Mouse (Mus musculus) megakaryocyte progenitor cell, adult 5-6 weeks (primary cell): ENCODE data around the gene Hvcn1. TPM values are rescaled to one million over a fixed set of nuclear protein-coding genes. Genes with fewer than 3 reads are reported as not detected.
A peak's percentile ranks its signal among the peaks of the same experiment; 100 is the strongest.

Source experiments
- ATAC-seq: replicated peaks from 2 replicates; pipeline ENCODE4 v1.8.0; 2016; ENCODE audit warnings: mild to moderate bottlenecking, moderate TSS enrichment, inconsistent platforms; ENCODE audit not compliant: poor library complexity
- total RNA-seq, 2 experiments: library from RNA; stranded (forward) in 1 of 2; stranded (reverse) in 1 of 2; fragments of 157-497, 149-512 nt in 1 of 2; fragments of 200-1000 nt in 1 of 2; gene quantifications; 2 replicates each; pipeline versions ENCODE4 v1.2.3 to v1.2.4; 2015 to 2017

The Hvcn1 gene
- total RNA-seq, 2 experiments from 2014 or later = 44.0 to 72.3 TPM

DNA sequence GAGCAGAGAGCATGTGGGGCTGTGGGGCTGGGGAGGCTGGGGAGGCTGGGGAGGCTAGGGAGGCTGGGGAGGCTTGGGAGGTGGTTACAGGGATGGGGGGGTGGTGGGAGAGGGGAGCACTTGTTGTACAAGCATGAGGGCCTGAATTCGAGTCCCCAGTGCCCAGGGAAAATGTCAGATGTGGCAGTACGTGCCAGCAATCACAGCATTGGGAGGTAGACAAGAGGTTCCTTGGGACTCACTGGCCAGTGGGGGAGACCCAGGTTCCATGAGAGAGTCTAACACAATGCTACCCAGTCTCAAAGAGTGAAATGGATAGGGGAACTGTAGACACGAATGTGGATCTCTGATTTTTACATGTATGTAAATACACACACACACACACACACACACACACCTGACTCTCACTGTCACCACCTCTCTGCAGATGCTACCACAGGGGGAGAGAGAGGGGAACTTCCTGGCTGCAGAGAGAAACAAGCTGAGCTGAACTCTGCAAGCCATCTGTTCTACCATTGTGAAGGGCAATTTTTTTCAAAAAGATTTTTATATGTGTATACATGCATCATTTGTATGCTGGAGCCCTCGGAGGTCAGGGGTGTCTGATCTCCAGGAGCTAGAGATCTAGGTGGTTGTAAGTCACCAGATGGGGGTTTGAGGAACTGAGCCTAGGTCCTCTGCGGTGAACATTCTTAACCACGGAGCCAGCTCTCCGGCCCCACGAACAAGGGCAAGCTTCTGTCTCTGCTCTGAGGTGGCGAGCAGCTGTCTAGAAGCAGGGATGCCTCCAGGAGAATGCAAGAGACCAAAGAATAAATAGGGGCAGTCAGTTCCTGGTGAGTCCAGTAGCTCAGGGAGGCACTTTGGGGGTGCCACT, 28.0 kb downstream of the Hvcn1 start:
- ATAC-seq = peak; percentile 44

DNA sequence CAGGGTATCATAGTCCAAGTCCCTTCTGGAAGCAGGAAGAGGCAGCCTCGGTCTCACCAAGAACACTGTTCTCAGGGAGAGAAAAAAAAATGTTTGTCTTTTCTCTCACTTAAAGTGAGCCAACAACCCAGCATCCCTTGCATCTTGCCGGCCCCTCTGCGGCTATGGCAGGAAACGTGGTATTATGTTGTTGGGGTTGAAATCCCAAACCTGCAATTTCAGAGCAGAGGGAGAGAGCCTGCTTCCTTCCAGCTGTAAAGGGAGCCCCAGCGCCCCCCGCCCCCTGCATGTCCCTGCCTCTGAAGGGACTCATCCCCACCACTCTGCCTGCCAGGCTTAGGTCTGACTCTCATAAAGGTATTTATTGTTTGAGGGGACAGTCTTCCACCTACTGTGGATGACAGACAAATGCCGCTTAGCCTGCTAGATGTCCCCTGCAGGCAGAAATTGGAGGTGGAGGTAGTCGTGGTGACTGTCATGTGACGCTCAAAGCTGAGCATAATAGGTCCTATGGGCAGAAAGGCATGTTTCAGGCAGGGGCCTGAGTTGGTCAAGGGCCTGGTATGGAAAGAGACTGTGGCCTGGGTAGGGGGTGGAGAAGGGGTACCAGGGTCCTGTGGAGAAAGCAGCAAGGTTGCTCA, 28.7 kb downstream of the Hvcn1 start:
- no peak for ATAC-seq

DNA sequence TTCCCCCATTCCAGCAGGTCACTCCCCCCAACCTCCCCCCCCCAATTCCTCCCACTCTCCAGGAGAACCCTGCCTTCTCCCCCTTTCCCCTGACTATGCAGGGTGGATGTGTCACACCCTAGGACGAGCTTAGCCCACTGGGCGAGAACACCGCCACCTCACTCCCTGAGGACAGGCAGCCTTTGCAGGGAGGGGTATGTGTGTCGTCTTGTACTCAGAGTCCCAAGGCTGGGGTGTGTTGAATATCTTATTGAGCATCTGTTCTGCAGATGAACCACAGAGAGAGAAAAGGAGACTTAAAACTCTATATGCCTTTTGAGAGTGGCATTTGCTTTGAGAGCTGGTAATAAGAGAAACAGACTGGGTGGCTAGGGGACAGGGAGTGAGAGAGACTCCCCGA, 30.6 kb downstream of the Hvcn1 start:
- no peak for ATAC-seq

DNA sequence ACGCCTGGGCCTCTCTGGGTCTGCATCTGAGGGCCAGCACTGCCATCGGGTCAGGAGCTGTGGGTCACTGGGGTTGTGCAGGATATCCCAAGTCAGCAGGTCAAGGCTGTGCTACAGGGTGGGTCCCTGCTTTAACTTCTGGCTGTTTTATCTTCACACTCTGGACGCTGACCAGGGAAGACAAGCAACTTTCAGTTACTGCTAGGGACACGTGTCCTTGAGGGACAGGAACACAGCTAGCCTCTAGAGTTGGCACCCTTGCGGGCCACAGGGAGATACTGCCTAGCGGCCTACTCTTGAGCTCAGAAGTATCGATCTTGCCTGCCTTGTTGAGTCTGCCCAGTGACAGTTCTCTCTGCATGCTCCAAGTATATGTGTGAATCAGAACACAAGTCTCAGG, 33.0 kb downstream of the Hvcn1 start:
- ATAC-seq = no peak

DNA sequence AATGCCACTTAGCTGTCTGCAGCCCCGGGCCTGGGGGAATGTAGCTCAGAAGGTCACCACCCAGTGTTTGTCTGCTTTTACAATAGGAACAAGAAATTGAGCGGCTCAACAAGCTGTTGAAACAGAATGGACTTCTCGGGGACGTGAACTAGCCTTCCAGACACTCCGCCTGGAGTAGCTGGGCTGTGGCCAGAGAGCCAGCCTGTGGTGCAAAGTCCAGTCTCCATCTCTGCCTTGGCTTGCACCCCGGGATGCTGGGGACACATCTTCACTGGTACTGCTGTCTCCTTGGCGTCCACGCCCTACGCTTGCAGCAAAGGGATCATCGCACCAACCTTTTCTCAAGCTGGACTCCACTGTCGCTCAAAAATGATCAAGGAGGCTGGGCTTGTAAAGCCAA, 33.9 kb downstream of the Hvcn1 start:
- no peak for ATAC-seq

DNA sequence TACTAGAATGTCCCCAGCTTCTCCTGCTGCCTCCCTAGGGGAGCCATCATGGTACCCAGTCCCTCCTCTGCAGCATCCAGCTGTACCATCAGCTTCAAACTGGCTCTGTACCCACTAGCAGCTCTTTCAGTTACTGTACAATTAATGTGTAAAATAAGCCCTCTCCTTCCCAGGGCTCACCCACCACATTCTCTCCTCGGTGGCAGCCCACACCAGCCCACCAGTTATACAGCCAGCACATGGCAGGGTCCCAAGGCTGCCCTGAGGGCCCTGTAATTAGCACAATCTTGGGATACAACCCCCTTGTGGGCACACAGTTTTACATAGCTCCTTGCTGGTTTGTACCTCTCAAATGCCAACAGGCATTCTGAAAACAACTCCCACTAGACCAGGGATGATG, 34.4 kb downstream of the Hvcn1 start:
- no peak for ATAC-seq

DNA sequence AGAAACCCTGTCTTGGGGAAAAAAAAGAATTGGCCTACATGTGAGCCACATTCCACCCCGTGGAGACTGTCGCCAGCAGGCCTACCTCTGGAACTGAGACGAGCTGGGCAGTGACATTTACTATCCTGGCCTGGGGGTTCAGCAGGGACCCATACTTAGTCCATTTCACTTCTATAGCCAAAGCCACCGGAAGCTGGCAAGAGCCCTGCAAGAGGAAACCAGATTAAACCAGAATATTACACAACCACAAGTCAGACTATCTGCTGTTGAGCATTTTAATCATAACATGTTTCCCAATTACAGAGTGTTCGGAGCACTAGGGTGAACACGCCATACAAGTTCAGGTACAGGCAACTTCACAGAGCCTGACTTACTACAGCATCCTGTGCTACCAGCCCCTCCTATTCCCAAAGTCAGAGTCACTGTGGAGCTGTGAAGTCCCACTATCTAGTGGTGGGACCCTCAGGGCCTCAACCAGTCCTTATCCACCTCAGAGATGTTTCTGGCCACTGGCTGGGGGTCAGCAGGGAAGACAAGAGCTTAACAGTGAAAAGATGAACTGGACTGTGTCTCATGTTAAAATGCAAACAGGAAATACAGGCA, 36.0 kb downstream of the Hvcn1 start:
- ATAC-seq = peak; percentile 73

DNA sequence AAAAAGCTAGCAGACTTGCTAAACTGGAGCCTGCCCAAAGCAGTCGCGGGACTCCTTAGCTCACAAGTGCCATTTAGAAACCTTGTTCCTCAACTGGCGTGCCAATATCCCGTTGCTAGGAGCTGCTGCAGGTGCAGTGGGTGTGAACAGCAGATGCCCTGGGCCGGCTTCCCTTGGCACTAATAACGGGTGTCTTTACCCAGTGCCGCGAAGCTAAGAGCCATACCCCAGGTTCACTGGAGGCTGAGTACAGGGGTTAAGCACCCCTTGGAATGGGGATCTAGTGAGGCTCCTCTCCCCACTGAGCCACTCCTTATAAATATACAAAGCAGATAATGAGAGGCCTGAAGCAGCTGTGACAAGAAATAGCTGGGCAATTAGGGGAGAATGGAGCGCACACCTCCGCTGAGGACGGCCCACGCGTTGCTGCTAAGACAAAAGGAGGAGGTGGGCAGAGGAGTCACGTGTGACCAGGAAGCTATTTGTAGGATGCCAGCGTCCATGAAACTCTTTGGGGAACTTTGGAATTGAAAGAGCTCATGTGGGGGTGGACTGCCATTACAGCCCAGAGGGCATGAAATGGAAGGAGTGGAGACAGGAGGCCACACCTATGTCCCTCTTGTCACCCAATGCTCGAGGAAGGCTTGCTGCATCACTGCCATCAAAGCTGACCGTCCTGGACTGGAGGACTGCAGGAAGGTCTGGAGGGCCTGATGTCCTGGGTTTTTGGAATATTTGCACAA, 37.3 kb downstream of the Hvcn1 start:
- no peak for ATAC-seq

DNA sequence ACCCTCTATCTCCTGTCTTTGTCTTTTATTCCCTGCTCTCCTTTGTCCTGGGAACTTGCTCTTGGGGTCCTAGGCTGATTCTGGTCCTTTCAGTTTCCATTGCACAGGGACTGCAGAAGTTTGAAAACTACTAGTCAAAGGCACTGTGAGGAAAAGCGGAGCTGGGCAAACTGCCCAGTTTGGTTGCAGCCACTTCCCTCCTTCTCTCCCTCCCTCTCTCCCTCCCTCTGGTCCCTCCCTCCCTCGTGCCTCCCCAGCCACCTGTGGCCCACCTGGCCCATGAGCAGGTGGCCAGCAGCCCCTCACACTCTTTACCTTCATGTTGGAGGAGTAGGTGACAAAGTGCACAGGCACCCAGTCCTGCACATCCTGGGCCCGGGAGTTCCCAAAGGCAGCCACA, 38.6 kb downstream of the Hvcn1 start:
- ATAC-seq = peak; percentile 24; the same call in 1 of the 2 replicates

DNA sequence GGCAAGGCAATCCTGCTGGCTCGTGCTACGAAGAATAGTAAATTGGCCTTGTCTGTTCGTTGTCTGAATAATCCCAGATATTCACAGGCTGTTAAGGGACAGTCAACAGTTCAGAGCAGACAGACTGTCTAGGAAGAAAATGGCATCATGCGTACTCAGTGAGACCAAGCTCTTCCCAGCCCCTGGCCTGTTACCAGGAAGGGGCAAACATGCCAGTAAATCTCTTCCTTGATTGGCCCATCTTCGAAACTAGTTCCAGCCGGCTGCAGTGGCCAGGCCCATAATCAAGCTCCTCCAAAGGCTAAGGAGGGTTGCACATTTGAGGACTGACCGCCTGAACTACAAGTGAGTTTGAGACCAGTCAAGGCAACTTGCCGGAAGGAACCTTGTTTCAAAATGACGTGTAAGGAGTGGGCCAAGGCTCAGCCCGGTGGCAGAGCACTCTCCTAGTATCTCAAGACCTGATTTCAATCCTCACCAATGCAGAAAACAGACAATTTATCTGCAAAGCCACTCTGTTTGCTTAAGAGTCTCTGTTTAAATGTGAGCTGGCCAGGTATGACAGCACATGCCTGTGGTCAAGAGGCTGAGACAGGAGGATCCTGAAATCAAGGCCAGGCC, 40.1 kb downstream of the Hvcn1 start:
- no peak for ATAC-seq

DNA sequence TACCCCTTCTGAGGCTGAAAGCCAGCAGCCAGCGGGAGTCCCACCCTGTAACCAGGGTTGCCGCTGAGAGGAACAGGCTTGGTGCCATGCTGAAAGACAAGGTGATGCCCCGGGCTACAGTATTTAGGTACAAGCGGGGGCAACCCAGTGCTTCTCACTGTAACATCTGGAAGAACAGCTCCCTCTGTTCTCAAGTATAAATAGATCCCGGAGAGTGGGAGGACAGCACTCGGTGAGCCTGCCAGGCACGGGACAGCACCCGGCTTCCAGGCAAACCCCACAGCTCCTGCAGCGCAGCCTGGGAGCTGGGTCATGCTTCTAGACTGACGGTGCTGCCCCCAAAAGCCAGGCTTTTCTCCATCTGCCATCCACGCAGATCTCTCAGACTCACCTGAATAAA, 40.9 kb downstream of the Hvcn1 start:
- ATAC-seq = no peak

DNA sequence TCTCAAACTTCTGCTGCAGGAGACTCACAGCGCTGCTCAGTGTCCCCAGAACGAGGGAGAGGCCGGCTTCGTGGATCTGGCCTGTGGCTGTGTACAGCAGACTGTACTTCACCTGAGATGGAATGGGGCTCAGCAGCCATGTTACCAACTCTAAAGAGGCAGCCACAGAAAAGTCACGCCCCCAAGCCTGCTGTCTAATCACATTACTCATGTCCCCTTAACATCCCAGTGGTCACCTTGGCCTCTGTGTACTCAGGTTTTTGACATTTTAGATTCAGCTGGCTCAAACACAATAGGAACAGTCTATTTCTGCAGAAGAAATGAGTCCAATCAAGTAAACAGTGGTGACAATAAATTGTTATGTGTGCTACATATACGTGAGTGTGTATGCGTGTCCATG, 41.3 kb downstream of the Hvcn1 start:
- ATAC-seq = no peak

DNA sequence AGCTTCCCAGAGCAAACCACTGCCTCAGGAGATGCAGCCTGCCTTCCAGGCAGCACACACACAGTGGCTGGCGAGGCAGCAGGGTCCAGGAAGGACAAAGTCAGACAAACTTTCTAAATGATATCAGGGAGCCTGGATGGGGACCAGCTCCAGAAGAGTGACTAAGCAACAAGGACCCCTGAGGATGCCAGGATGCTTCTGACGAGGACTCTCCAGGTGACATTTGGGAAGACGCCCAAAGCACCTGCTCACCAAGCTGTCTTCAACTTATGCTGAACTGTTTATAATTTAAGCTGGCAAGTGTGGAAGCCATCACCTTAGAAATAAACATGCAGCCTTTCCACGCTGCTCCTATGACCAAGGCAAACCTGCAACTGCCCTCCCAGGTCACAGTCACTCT, 42.7 kb downstream of the Hvcn1 start:
- no peak for ATAC-seq

DNA sequence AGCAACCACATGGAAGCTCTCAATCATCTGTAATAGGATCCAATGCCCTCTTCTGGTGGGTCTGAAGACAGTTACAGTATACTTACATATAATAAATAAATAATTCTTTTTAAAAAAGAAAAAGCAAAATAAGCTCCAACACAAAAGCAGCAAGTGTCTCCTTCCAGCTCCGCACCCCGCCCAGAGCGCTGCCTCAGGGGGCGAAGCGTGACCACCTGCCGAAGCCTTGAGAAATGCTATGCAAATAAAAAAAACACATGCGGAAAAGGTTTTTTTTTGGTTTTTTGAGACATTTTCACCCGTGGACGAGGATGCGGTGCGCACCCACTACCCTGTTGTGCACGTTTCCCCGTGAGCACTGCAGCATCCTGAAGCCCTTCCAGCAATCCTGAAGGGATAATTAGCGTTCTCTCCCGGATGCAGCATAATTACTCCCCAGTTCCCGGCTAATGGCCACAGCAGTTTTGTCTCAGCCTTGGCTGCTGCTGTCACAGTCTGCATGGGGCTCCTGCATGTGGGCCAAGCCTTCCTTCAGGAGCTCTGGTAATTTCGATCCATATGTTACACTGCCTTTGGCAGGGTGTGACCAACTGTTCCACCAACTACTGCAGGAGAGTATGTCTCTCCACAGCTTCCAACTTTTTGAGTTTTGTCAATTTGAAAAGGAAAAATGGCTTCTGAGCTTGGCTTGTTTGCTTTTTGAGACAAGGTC, 45.4 kb downstream of the Hvcn1 start:
- no peak for ATAC-seq

DNA sequence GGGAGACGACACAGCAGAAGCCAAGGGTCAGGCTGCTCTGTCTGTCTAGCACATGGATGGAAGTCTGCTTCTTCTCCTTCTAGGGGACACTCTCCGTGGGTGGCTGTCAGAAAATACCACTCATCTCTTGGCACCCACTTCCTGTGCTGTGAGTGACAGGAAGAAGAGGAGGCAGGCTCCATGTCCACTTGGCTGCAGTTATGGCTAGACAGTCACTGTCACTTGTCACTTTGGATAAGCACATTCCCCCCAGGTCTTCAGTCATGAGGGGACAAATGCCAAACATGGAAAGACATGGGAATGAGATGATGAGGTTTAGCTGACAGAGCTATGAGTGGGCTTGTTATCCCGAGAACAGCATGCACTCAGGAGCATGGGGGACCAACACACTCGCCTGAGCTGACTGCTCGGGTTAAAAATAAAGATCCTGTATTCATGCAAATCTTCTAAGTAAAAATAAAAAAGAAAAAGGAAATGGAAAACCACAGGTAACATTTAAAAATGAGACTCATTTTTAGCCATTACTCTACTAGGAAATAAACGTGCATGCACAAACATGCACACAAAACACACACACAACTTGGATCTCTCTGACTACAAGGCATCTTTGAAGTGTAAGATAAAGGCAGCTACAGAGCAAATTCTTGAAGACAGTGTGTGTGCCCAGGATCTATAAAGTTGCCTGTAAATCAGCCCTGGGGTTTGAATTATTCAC, 51.6 kb downstream of the Hvcn1 start:
- no peak for ATAC-seq

DNA sequence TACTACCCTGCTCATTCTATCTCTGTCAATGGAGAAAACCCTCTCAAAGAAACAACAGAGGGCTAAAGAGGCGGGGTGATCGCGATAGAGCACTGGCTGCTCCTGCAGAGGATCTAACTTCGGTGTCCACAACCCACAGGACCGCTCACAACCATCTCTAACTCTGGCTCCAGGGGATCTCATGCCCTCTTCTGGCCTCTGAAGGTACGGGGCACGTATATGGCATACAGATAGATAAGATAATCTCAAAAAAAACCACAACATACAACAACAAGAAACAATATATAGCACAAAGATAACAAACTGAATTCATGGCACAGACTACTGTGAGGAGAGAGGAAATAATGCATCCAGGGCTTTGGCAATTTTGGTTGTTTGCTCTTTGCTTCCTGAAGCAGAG, 55.5 kb downstream of the Hvcn1 start:
- ATAC-seq = peak; percentile 59

DNA sequence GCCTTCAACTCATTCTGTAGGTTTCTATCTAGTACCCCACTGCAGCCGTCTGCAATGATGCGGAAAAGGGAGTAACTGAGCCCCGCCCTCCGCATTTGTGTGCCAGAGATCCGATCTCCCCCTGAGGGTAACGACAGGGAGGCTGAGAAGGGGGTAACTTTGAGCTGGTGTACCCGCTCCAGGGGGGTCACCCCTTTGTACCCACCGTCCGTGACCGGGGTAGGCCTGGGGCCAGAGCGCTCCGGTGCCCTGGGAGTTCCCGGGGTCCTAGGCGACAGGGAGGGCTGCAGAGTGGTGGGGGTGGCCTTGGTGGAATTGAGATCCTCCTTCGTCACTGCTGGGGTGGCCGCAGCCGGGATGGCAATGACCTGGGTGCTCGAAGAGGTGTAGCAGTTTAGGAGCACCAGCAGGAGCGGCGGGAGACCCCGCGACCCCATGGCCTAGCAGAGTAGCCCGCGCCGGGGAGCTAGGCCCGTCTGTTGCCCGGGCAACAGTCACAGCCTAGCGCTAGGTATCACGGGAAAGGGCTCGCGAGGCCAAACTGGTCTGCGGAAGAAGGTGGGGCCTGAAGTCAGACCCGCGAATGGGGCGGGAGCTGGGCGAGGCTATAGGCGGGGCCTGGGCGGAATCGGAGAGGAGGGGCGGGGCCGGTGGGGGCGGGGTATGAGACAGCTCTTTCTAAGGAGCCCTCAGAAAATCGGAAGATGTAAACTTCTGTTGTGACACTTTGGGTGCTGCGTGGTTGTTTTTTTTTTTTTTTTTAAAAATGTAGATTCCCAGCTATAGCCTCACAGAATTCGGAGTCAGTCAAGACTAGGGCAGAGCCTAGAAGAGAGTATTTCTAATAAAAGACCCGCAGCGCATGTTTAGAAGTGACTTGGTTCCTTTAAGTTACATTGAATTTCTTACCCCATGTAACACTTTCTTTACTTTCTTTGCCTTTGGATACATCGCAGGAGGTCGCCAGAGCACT, 57.6 kb downstream of the Hvcn1 start, which contains the start of gene Tctn1:
TSS of gene Tctn1 (minus strand) at position 528 of the 973 bp plus-strand sequence.
- peak; percentile 90 for ATAC-seq

DNA sequence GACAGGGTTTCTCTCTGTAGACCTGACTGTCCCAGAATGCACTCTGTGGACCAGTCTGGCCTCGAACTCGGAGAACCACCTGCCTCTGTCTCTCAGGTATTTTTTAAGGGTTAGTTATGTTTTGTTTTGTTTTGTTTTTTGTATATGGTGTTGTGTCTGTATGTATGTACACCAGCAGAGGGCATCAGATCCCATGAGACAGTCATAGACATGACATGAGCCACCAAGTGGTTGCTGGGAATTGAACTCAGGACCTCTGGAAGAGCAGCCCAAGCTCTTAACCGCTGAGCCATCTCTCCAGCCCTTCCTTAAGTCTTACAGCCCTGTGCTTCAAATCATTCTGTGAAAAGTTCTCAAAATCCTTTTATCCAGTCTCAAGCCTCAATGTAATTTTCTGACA, 58.6 kb downstream of the Hvcn1 start:
- ATAC-seq = 0 out of 2 replicates have a peak, but pooled peaks have one; percentile 22
